ENCODE assay signal across 9 mouse cellular contexts in genomic region chr6:34999101-34999500, GRCm38 (mm10). TPM values are rescaled to one million over a fixed set of nuclear protein-coding genes. Genes with fewer than 3 reads are reported as not detected.
DNase-seq lines count a peak whose midpoint lies in the region; ATAC-seq lines count a peak whose summit lies in the region.
"Had no signal": no experiment of that assay in that cellular context is flagged by ENCODE, and none has a peak within 500 bp of the region (broad histone marks: within the 10 kb centered on the region; RNA-seq: fewer than 3 reads in every experiment).

No protein-coding gene starts in this region.

- H3K9ac ChIP-seq in midbrain, embryonic 11.5 days (ENCODE audit: low read length) = no peak overlapping the region
- H3K9ac ChIP-seq in embryonic facial prominence, embryonic 12.5 days = no peak overlapping the region
- no peak overlapping the region for H3K9ac ChIP-seq in intestine, embryonic 15.5 days
- H3K9ac ChIP-seq in limb, embryonic 12.5 days (replicated peaks) = no peak overlapping the region
- H3K9ac ChIP-seq: liver, embryonic 13.5 days had no signal

- H3K9me3 ChIP-seq in midbrain, embryonic 11.5 days (ENCODE audit: control insufficient read depth, low read length) = no peaks in the 10 kb centered on the region
- no peaks in the 10 kb centered on the region for H3K9me3 ChIP-seq in midbrain, embryonic 10.5 days (replicated peaks)
- H3K9me3 ChIP-seq in embryonic facial prominence, embryonic 12.5 days = no peaks in the 10 kb centered on the region
- H3K9me3 ChIP-seq in intestine, embryonic 15.5 days = no peaks in the 10 kb centered on the region
- no peaks in the 10 kb centered on the region for H3K9me3 ChIP-seq in limb, embryonic 12.5 days
- H3K9me3 ChIP-seq: liver, embryonic 13.5 days had no signal

- H3K27me3 ChIP-seq in midbrain, embryonic 11.5 days (ENCODE audit: control insufficient read depth, insufficient read depth, low read length) = no peaks in the 10 kb centered on the region
- no peaks in the 10 kb centered on the region for H3K27me3 ChIP-seq in midbrain, embryonic 10.5 days (ENCODE audit: low read depth, poor library complexity, severe bottlenecking)
- H3K27me3 ChIP-seq in embryonic facial prominence, embryonic 12.5 days = no peaks in the 10 kb centered on the region
- no peaks in the 10 kb centered on the region for H3K27me3 ChIP-seq in intestine, embryonic 15.5 days (replicated peaks)
- no peaks in the 10 kb centered on the region for H3K27me3 ChIP-seq in limb, embryonic 12.5 days

- WGBS in midbrain, embryonic 11.5 days = 14% methylated on average over 4 of the region's 4 CpGs
- 13% methylated on average over 4 of the region's 4 CpGs for WGBS in midbrain, embryonic 10.5 days
- WGBS in embryonic facial prominence, embryonic 12.5 days = 8% methylated on average over 4 of the region's 4 CpGs
- WGBS in intestine, embryonic 15.5 days = 14% methylated on average over 4 of the region's 4 CpGs
- 9% methylated on average over 4 of the region's 4 CpGs for WGBS in limb, embryonic 12.5 days

- no peak overlapping the region for H3K4me2 ChIP-seq in midbrain, embryonic 11.5 days
- H3K4me2 ChIP-seq in embryonic facial prominence, embryonic 12.5 days (replicated peaks) = peak overlapping the region; percentile 35
- 0 out of 2 replicates have a peak overlapping the region, but pooled peaks have one; percentile 23 for H3K4me2 ChIP-seq in intestine, embryonic 15.5 days (replicated peaks)
- peak overlapping the region; percentile 33 for H3K4me2 ChIP-seq in limb, embryonic 12.5 days
- H3K4me2 ChIP-seq: liver, embryonic 13.5 days had no signal

- ATAC-seq in midbrain, embryonic 11.5 days (ENCODE audit: low FRiP score) = peak; percentile 26; the same call in 1 of the 2 replicates
- peak; percentile 24; the same call in 1 of the 2 replicates for ATAC-seq in embryonic facial prominence, embryonic 12.5 days (ENCODE audit: insufficient number of reproducible peaks, insufficient read depth, low FRiP score, low TSS enrichment)
- ATAC-seq in intestine, embryonic 15.5 days = peak; percentile 36; the same call in 1 of the 2 replicates
- no peak for ATAC-seq in limb, embryonic 12.5 days (ENCODE audit: insufficient number of reproducible peaks, insufficient read depth, low FRiP score, low TSS enrichment, low read depth)
- ATAC-seq in megakaryocyte-erythroid progenitor cell, adult 5-6 weeks (replicated peaks; ENCODE audit: low FRiP score, low TSS enrichment, poor library complexity, severe bottlenecking) = no peak

- no peaks in the 10 kb centered on the region; the same call in 1 of the 2 replicates for H3K4me1 ChIP-seq in midbrain, embryonic 11.5 days (ENCODE audit: control insufficient read depth, insufficient read depth, low read length)
- H3K4me1 ChIP-seq in midbrain, embryonic 10.5 days = peaks cover 18% of the 10 kb centered on the region
- peaks cover 11% of the 10 kb centered on the region for H3K4me1 ChIP-seq in embryonic facial prominence, embryonic 12.5 days
- peaks cover 16% of the 10 kb centered on the region; the same call in 1 of the 2 replicates for H3K4me1 ChIP-seq in intestine, embryonic 15.5 days (replicated peaks)
- peaks cover 5% of the 10 kb centered on the region for H3K4me1 ChIP-seq in limb, embryonic 12.5 days (replicated peaks)

- no peaks in the 10 kb centered on the region for H3K36me3 ChIP-seq in midbrain, embryonic 11.5 days (ENCODE audit: control insufficient read depth, insufficient read depth, low read length)
- no peaks in the 10 kb centered on the region for H3K36me3 ChIP-seq in midbrain, embryonic 10.5 days
- no peaks in the 10 kb centered on the region for H3K36me3 ChIP-seq in embryonic facial prominence, embryonic 12.5 days
- H3K36me3 ChIP-seq in intestine, embryonic 15.5 days = no peaks in the 10 kb centered on the region
- H3K36me3 ChIP-seq in limb, embryonic 12.5 days = no peaks in the 10 kb centered on the region
- H3K36me3 ChIP-seq: liver, embryonic 13.5 days had no signal

- peak; percentile 86 for DNase-seq in midbrain, embryonic 11.5 days (ENCODE audit: low spot score, missing footprints)
- no peak for DNase-seq in midbrain, embryonic 10.5 days (ENCODE audit: low spot score)
- peak; percentile 63 to 65 for DNase-seq in right cerebral cortex, adult 2 months (ENCODE audit: low spot score in 2 of 2)
- DNase-seq in spleen, postnatal 36 days (ENCODE audit: low spot score in 2 of 2) = no peak
- DNase-seq: liver, embryonic 13.5 days had no signal

- H3K4me3 ChIP-seq in midbrain, embryonic 11.5 days (ENCODE audit: low read depth, low read length) = no peak overlapping the region
- no peak overlapping the region for H3K4me3 ChIP-seq in midbrain, embryonic 10.5 days
- H3K4me3 ChIP-seq in embryonic facial prominence, embryonic 12.5 days = no peak overlapping the region
- H3K4me3 ChIP-seq in intestine, embryonic 15.5 days (replicated peaks) = no peak overlapping the region
- no peak overlapping the region for H3K4me3 ChIP-seq in limb, embryonic 12.5 days (replicated peaks)
- H3K4me3 ChIP-seq: liver, embryonic 13.5 days had no signal

- no peak overlapping the region for H3K27ac ChIP-seq in midbrain, embryonic 11.5 days (ENCODE audit: low read depth, low read length)
- no peak overlapping the region for H3K27ac ChIP-seq in midbrain, embryonic 10.5 days (replicated peaks)
- H3K27ac ChIP-seq in embryonic facial prominence, embryonic 12.5 days = no peak overlapping the region
- H3K27ac ChIP-seq in intestine, embryonic 15.5 days = no peak overlapping the region
- no peak overlapping the region for H3K27ac ChIP-seq in limb, embryonic 12.5 days
- H3K27ac ChIP-seq: liver, embryonic 13.5 days had no signal

RNA-seq across cellular contexts. Expression of gene Slc23a4, which starts 10.9 kb away (rescaled TPM):
- polyA plus RNA-seq in midbrain, embryonic 11.5 days (2014; fragmentation: Nextera tagmentation; extraction: Ambion mirVana) = 0.34 and 0.36 TPM in 2 replicates
- polyA plus RNA-seq in midbrain, embryonic 10.5 days (2016; fragmentation: Nextera tagmentation; extraction: Ambion mirVana) = 0.25 and 0.48 TPM in 2 replicates
- polyA plus RNA-seq in embryonic facial prominence, embryonic 12.5 days (2016; fragmentation: Nextera tagmentation; extraction: Ambion mirVana) = 0.41 and 0.91 TPM in 2 replicates
- polyA plus RNA-seq in intestine, embryonic 15.5 days (2015; fragmentation: Nextera tagmentation; extraction: Ambion mirVana) = 8.4 and 9.5 TPM in 2 replicates
- polyA plus RNA-seq in limb, embryonic 12.5 days (2016; fragmentation: Nextera tagmentation; extraction: Ambion mirVana) = 0.37 and 0.56 TPM in 2 replicates
- total RNA-seq in megakaryocyte-erythroid progenitor cell, adult 5-6 weeks (2014; fragmentation: Nextera tagmentation) = 0.77 TPM in 1 of 2 replicates, not detected in the other
- 0.27 and 1.3 TPM in 2 replicates for total RNA-seq in megakaryocyte-erythroid progenitor cell, adult 5-6 weeks (2017)

Comparison
In these comparisons a context has a peak if more than half of its experiments do, and no peak if none do; other contexts are left out.
1. DNase-seq: peak in midbrain, embryonic 11.5 days (single experiment) and right cerebral cortex, adult 2 months (2 of 2); none in midbrain, embryonic 10.5 days (single experiment) and spleen, postnatal 36 days (0 of 2).
2. ATAC-seq: peak in midbrain, embryonic 11.5 days (single experiment), embryonic facial prominence, embryonic 12.5 days (single experiment) and intestine, embryonic 15.5 days (single experiment); none in limb, embryonic 12.5 days (single experiment) and megakaryocyte-erythroid progenitor cell, adult 5-6 weeks (single experiment).